Mouse (Mus musculus): ENCODE results near the gene Mylk4.

The Mylk4 gene

DNA sequence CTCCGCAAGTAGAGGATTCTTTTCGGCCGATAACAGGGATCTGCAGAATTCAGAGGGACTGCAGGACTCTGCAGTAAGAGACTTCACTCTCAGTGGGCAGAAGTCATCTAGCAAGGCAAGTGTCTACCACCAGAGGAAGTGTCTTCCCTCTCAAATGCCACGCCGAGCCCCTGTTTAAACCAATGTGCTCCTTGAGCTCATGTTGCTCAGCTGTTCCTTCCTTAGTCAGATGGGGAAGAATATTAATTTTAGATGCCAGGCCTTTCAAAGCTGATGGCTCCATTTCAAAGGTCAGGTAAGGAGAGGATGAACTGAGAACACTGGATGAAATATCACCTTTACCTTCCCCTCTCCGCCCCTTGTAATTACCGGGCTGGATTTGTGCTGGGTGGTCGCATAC, at the start of gene Mylk4:
Gene Mylk4 (minus strand): TSS at position 139 of the 400 bp plus-strand sequence.
- no peak for DNase-seq

DNA sequence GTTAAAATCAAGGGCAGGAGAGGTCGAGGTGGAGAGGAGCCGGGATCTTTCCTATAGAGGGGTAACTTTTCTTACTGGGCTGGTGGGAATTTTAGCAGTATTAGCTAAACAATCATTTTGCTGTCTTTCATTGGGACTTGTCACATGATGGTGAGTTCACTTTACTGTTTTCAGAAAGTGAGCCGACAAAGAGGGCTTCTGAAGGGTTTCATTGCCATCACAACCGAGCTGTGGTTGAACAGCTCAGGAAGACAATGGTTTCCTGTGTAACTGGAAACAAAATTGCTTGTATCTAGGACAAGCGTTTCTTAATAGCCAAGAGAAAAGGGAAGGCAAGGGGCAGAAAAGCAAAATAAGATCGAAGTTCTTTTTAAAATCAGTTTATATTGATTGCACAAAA, 49.5 kb upstream of the Mylk4 start:
- no peak for DNase-seq

DNA sequence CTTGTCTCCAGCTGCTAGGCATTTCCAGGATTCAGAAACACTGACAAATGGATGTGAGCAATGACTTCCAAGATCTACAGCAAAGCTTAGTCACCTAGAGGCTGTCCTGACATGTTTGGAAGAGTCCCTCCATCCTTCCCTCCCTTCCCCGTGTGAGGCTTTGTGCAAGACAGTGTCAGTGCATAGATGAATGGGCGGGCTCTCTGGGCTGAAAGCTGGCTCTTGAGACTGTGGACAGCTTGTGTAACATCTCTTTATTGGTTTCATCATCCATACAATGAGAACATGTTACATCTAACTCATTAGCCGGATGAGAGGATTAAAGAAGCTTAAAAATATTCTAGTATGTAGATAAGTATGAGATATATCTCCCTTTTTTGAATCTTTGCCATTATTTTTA, 49.0 kb upstream of the Mylk4 start:
- DNase-seq: no peak

DNA sequence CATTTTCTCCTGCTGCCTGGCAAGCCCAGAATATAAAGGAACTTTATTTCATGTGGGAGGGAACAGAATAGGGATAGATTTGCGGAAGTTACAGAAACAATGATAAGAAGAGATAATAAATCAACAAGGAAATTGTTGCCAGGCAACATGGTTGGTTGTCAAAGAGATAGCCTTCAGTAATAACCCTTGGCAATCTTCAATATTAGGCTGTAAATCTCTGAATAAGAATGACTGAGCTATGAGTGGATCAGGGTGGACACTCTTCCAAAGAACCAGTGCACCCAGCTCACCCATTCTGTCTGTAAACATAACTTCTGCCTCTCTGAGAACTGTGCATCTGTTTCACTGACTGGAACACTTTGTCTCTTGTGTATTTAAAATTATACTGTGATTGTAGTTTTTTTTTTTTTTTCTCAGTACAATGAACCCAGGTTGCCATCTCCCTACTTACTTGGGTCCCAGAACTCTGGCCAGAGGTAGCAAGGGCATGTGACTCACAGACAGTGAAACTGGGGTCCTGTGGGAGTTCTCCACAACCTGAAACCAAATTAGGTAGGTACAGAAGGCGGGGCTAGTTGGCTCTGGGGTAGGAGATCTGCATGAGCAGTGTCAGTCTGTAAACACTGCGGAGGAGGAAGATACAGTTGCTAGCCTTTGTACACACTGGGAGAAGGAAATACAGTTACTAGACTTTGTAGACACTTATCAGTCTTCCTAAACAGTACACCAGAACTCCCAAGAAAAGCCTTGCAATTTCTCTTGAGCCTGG, 47.9 kb upstream of the Mylk4 start:
- no peak for DNase-seq

DNA sequence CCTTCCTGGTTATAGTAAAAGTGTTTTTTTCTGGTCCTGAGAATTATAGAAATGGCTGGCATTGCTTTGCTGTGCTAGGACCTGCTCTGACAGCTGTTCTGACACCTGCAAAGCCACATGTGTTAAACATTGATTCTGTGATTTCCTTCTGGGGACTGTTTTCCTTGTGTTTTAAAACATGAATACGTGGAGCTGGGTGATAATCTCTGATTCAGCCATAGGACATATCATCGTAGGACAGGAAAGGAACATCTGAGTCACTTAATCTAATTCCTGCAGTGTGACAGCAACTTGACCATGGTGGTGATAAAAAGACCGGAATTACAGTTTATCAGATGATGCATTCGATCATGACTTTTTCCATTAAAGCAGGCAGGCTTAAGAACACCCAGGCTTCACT, 45.1 kb upstream of the Mylk4 start:
- no peak for DNase-seq

DNA sequence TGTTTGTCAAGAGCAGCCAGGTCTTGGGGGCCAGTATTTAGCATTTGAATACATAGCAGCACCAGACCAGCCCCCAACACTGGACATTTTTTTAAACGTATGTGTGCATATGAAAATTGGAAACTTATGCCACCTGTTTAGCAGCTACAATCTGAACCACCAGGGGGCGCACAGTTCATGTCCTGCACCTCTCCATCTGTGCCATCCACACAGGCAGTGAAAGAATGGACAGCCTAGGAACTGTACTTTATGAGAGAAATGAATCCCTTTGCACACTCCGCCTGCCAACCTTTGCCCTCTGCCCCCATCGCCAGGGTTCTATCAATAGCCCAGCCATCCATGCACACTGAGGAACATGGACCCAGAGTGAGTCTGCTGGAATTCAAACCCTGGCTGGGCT, 44.2 kb upstream of the Mylk4 start:
- DNase-seq: peak; percentile 40

DNA sequence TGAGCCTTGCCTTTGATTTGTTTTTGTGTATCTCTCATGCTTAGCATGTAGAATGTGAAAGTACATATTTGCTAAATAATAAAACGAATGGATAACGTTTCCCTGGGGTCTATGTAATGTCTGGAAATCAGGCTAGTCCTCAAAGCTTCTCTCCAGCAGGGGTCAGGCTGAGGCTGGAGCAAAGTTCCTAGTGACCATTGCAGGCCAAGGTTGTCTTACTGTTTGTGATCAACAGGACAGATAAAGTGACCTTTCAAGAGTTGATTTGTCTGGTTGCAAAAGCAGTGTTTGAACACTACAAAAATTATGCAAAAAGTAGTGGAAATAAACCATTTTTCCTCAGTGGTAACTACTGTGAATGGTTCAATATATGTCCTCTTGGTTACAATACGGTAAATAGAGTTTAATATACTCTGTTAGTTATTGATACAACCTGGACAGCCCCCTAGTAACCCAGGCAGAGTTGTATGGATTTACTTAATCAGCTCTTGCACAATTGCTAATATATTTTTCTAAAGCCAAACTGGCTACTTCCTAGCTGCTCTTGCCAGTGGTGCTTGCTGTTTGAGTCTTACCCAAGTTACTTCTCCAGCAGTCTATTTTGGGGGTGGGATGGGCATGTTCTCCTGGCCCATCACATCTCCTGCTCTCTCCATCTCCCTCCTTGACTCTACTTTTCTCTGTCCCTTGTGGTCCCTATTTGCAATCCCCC, 43.5 kb upstream of the Mylk4 start:
- DNase-seq: no peak

DNA sequence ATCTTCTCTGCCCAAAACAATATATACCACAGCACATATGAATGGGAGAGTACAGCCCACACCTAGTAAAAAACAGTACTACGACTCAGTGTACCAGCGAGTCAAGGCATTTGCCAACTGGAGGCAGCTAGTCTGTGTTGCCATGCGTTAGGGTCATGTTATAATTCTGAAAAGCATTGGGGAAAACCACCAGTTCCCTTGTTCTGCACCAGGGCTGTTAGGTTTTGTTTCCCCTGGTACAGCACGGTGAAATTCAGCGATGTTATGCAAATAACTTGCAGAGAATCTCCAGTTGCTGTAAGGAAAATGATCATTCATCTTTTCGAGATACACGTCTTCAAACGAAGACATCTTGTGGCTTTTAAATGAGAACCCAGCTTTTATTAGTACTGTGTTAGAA, 41.8 kb upstream of the Mylk4 start:
- no peak for DNase-seq

DNA sequence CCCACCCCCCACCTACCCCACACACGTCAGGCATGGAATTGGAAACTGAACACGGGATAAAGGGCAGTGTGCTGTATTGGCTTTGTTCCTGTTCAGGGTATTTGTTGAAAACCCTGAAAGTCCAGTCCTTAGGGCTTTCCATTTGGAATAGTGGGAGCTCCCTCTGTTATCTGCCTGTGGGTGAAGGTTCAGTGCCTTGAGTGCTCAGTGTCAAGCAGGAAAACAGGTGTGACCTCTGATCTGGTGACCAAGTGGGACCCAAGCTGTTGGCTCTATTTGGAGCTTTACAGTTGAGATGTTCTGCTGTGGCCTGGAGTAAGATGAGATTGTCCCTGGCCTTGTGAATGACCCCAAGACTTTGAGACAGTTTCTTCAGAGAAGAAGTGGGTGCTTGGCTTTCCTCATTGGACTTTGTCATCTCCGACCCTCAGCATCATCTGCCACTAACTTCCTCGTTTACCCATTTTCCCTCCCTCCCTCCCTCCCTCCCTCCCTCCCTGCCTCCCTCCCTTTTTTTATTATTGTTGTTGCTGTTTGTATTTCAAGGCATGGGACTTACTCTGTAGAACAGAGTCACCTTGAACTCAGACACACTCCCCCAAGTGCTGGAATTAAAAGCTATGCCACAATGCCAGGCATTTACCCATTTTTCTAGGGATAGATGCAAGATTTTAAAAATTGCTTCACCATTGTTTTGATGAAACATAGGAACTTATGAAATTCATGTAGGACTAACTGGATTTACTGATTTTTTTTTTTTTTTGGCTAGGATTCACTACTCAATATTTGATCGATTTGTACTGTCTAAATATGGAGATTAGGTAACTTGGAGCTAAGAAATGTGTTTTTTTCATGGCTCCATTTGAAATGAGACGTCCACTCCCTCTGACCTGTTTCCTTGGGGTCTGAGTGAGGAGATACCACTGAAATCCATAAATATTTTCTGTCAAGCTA, 40.9 kb upstream of the Mylk4 start:
- DNase-seq: no peak

DNA sequence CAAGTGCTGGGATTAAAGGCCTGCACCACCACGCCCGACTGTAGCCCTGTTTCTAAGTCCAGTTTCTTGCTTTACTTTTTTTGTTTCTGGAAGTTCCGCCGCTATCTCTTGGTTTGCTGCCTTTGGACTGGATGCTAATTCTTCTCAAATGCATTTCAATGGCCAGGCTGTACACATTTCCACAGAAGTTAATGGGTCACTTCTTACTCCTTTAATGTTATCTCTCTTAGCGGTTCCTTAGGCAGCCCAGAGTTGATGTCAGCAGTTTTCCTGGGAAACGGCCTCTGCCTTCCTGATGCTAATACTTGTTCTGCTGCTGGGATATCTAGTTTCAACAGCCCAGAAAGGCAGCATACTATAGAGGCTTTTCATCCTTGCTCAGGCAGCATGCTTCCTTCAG, 39.4 kb upstream of the Mylk4 start:
- no peak for DNase-seq

DNA sequence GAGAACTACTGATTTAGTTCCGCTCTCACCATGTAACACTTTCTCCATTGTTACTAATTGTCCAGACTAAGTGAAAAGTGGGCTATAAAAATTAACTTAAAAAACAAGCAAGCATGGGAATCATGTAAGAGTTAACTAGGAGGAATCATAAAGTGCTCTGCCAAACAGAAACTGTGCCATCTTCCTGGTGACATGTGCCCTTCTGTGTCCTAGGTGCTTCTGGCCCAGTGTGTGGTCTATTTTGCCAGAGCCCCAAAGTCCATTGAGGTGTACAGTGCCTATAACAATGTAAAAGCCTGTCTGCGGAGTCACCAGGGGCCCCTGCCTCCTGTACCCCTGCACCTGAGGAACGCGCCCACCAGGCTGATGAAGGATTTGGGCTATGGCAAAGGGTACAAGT, 37.9 kb upstream of the Mylk4 start:
- DNase-seq: no peak

DNA sequence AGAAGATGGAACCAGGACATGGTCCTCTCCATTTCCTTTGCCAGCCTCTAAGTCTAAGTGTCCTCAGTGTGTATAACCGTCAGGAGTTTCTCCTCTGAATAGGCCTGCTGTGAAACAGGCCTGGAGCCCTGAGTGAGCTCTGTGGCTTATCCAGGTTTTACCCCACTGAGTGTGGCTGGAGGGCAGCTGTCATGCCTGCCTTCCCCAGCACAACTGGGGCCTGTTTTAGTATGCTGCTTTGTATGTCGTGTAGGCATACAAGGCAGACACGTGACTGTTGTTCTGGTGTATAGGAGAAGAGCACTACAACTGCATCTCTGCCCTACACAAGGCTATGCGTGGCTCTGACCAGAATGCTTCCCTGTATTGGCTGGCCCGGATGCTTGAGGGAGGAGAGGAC, 36.2 kb upstream of the Mylk4 start:
- no peak for DNase-seq

DNA sequence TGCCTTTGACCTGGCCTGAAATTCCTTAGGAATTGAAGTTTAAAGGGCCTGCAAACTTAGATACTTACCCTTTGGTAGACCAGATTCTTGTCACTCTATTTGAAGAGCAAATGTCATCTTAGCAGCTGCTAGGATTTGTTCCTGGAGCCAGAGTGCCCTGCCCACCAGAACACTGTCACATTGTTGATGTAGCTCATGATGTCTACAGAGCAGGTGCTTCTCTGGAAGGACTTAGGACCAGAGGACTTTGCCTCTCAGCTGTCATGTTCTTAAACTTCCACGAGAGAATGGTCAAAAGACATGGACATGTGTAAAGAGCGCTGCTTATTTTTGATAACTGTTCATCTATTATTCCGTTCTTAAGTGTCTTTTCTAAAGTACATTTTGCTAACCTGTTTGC, 35.5 kb upstream of the Mylk4 start:
- DNase-seq: no peak

DNA sequence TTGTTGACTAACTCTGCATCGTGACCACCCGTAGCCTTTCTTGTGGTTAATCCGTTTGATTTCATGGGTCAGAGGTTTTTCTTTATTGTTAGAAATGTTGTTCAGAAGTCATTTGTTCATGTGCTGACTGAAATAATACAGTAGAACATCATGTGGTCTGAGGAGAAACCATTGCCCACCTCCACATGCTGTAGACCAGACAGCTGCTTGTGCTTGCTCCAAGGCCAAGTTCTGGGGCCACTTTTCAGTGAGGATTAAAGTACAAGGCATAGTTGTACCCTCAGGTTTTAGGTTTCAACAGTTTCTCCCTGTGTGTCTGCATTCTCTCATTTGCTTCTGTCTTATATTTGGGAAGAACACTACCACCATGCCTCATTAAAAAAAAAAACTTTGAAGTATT, 23.9 kb upstream of the Mylk4 start:
- DNase-seq: no peak

DNA sequence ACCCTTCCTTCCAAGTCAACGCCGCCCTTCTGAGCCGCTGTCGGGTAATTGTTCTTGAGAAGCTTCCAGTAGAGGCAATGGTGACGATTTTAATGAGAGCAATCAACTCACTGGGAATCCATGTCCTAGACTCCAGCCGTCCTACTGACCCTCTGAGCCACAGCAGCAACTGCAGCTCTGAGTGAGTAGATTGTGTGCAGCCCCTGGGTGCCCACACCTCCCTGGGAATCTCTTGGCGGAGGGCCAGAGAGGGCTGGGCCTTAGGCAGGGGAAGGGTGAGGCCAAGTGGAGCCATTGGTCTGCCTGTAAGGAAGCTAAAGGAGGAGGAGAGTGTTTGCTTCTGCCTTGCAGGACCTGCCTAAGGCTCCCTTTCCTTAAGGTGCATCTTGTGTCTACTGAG, 23.1 kb upstream of the Mylk4 start:
- no peak for DNase-seq

DNA sequence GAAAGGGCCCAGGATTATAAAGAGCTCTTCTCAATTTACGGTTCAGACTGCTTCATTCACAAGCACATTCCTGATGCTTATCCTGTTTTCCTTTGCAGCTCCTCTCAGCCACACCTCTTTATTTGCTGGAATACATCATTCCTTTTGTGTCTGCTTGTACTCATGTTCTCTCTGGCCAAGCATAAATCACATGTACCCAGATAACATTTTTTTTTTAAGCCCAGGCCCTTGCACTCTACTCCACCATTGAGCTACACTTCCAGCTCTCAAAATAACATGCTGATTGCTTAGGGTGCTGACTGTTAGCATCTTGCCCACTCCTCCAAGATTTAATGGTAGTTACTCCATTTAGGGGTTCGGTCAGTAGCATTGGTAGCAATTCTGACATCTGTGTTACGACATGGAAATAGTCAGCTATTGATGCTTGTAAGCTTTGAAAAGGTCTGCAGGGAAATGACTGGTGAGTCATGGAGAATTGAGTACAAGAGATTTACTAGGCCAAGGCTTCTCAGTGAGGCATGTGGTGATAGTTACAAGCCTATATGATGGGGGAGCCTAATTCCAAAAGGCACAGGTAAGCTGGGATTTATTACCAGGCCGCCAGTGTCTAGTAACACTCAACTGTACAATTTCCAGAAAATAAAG, 20.1 kb upstream of the Mylk4 start:
- no peak for DNase-seq

DNA sequence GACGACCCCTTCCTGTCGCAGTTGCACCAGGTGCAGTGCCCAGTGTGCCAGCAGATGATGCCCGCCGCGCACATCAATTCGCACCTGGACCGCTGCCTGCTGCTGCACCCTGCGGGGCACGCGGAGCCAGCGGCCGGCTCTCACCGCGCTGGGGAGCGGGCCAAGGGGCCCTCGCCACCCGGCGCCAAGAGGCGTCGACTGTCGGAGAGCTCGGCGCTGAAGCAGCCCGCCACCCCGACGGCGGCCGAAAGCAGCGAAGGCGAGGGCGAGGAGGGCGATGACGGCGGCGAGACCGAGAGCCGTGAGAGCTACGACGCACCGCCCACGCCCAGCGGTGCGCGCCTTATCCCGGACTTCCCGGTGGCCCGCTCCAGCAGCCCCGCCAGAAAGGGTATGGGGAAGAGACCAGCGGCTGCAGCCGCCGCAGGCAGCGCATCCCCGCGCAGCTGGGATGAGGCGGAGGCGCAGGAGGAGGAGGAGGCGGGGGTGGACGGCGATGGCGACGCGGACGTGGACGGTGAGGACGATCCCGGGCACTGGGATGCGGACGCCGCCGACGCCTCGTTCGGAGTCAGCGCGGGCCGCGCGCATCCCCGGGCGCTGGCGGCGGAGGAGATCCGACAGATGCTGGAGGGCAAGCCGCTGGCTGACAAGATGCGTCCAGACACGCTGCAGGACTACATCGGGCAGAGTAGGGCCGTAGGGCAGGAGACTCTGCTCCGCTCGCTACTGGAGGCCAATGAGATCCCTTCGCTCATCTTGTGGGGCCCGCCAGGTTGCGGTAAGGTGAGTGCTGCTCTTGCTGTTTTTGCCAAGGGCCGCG, 18.7 kb upstream of the Mylk4 start, which contains the start of gene D930007J09Rik:
Gene D930007J09Rik (minus strand): TSS at position 591 of the 823 bp plus-strand sequence.
- peak; percentile 49 for DNase-seq

DNA sequence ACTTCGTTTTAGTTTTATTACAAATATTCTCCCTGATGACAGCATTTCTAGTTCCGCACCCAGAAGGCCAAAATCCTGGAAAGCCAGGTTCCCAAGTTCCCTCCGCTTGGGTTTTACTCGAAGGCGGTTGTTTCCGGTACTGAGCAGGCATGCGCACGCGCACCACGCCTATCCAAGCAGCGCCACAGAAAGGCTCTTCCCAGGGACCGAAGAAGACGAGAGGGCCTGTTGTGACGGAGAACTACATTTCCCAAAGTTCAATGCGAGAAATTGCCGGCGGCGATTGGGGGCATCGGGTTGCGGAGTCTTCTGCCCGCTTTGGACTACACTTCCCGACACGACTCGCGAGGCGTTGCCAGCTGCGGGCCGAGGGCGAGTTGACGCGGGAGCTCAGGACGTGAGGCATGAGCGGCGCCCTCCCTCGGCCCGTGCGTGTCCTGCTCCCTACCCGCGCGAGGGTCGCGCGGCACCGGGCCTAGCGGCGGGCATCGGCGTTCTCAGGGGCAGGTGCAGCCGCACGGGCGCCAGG, 18.0 kb upstream of the Mylk4 start, which contains the start of gene Wrnip1:
Gene Wrnip1 (plus strand): TSS at position 346 of the 529 bp plus-strand sequence.
- DNase-seq: peak; percentile 99

DNA sequence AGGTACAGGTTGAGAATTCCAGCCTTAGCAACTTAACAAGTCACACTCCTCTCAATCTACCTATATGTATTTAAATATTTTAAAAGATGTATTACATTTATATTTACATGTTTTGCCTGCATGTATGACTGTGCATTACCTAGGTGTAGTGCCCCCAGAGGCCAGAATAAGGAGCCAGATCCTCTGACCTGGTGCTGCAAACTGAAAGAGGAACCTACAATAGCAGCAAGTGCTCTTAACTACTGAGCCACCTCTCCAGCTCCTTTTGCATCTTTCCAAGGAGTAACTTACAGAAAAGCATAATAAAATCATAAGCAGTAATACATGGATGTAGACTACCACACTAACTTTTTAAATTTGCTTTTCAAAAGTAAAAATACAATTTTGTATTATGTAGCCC, 17.1 kb upstream of the Mylk4 start:
- DNase-seq: peak; percentile 36

DNA sequence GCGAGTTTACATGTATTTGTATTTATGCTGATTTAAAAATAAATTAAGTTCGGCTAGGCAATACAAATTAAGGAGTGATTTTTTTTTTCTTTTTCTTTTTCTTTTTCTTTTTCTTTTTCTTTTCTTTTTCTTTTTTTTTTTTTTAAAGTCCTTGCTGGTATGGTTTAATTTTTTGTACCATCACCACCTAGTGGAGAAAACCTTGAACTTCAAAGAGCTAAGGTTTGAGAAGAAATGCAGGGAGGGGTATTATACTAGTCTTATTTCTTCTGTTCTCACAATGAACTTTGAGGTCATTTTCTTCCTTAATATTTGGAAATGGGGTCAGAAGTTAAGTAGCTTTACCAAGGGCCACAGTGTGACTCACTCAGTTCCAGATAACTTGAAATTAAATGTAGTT, 15.4 kb upstream of the Mylk4 start:
- no peak for DNase-seq

DNA sequence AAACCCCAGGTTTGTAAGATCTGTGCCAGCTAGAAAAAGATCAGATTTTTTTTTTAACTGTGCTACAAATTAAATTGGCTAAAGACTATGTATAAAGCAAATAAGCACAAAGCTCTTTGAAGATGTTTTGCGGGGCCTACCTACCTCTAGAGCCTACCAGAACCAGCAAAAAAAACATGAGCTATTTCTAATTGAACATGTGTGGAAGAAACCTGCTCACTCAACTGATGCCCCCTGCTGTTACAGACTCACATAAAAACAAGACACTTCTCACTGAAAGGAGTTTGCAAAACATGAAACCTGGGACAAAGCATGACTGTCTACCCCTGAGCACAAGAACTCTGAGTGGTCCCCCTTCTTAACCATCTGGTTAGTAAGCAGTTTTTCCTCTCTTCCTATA, 13.3 kb upstream of the Mylk4 start:
- DNase-seq: no peak

DNA sequence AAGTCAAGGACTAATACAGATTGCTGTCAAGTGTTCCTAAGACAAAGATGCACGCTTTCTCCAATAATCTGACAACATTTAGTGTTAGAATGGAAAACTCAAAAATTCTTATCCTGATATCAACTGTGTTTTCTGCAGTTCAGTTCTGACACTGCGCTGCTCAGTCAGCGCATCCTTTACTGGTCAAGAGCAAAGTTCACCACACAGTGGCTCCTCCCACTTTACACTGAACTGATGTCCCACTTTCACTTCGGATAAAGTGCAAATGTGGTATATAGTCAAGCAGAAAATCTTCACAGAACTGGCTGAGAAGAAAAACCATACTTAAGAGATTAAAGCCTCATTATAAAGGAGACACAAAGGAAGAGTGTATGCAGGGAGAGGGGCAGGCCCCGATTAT, 11.4 kb upstream of the Mylk4 start:
- DNase-seq: no peak

Measured in cerebellum, adult 9-10 months (tissue).